Mouse (Mus musculus) NIH3T3 (cell line): Measurements from ENCODE around the gene Sinhcaf.
A peak's percentile ranks its signal among the peaks of the same experiment; 100 is the strongest.
"Not testable (repeated sequence)": the region's sequence is repeated elsewhere in the genome, so short reads cannot be mapped to it uniquely, and the experiment has no call there.

ENCODE experiments used
- DNase-seq: peaks from one replicate; pipeline ENCODE4 v3.0.0-alpha.2; 2012; ENCODE audit warnings: low read depth

Gene Sinhcaf

DNA sequence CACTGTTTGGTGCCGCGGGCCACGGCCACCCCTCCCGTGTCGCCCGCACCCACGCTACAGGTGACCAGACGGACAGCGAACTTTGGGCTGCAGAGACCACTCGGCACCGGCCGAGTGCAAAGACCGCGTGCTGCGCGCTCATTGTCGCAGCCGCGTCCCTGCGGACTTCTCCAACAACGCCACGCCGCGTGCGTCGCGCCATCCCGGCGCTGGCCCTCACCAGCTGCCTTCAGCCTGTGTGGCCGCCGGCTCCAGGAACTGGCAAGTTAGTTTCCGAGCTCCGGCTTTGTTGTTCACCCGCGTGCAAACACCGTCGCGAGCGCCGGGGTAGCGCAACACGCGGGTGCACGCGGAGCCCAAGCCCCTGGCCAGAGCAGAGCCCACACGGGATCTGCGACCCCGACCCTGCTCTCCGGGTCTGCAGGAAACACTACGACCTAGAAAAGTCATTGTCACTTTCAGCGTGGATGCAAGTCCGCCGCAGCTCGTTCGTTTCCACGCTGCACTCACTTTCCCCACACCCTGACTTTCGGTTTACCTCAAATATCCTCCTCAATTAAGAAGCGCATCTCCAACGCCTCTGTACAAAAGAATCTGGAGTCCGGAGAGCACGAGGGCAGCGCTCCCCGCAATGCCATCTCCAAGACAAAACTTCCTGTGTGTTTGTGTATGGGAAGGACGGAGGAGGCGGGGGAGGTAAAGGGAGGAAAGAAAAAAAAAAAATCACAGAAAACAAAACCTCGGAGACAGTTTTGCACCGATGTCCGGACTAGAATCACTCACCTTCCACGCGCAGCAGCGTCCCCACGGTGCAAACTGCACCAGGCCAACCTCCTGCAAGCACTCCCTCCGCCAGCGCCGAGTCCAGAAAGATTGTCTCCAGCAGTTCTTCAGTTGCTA, 508 bp downstream of the Sinhcaf start:
- DNase-seq = peak; percentile 64

- peak; percentile 77 for DNase-seq
Observed at GRCm38 (mm10) chr6:148944767-148945508, 1.3 kb downstream of the Sinhcaf start.

DNA sequence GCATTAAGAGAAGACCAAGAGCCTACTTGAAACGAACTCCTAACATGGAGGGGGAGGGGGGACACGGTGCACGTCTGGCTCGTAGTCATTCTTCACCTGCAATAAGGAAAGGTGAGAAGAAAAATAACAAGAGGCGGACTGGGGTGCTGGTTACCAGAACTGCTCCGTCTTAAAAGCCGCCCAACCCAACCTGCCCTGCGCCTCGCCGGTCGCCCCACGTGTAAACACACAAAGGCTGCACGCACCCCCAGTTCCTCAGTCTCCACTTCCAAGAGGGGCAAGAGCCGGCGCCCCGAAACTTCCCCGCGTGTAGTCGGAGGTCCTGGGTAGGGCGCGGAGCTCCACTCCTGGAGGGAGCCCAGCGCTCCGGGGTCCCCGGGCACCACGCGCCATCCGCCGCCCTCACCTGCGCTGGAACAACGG, 1.9 kb downstream of the Sinhcaf start:
- DNase-seq = no peak

GRCm38 (mm10) chr6:148943695-148944094, 2.6 kb downstream of the Sinhcaf start:
- DNase-seq = peak; percentile 29

- DNase-seq = no peak
Observed at GRCm38 (mm10) chr6:148942406-148942805, 3.9 kb downstream of the Sinhcaf start.

DNA sequence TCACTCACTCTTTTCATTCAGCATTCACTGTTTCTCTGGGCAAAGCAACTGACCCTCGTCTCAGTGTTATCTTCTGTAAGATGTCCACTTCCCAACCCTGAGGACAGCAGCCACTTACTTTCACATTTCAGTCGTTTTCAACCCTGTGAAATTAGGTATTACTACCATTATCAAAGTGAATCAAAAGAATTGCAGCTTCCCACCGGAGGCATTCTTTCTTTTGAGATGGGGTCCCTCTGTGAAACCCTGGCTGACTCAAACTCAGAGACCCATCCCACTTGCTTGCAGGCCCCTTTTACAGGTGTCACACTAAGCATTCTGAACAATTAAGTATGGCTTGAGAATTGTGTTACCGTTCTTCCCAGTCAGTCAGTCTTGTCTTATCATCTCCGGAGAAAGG, 4.4 kb downstream of the Sinhcaf start:
- DNase-seq = no peak

DNA sequence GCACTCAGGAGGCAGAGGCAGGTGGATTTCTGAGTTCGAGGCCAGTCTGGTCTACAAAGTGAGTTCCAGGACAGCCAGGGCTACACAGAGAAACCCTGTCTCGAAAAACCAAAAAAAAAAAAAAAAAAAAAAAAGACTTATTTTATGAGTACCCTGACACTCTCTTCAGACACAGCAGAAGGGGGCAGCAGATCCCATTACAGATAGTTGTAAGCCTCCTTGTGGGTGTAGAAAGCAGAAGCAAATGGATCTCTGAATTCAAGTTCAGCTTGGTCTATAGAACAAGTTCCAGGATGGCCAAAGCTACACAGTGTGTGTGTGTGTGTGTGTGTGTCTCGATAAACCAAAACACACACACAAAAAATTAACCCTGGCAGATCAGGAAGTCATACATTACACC, 5.9 kb downstream of the Sinhcaf start:
- DNase-seq = peak; percentile 71

- no peak for DNase-seq
Observed at GRCm38 (mm10) chr6:148937693-148938092, 8.6 kb downstream of the Sinhcaf start.

GRCm38 (mm10) chr6:148934961-148935590, 11.2 kb downstream of the Sinhcaf start:
- DNase-seq = no peak

DNA sequence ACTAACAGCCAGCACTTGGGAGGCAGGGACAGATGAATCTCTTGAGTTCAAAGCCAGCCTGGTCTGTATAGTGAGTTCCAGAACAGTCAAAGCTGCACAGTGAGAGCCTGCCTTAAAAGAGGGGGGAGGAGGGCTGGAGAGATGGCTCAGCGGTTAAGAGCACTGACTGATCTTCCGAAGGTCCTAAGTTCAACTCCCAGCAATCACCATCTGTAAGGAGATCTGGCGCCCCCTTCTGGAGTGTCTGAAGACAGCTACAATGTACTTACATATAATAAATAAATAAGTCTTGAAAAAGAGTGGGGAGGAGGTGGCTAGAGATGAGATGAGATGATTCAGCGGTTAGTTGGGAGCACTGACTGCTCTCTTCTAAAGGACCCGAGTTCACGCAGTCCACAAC, 15.0 kb downstream of the Sinhcaf start:
- peak; percentile 43 for DNase-seq

DNA sequence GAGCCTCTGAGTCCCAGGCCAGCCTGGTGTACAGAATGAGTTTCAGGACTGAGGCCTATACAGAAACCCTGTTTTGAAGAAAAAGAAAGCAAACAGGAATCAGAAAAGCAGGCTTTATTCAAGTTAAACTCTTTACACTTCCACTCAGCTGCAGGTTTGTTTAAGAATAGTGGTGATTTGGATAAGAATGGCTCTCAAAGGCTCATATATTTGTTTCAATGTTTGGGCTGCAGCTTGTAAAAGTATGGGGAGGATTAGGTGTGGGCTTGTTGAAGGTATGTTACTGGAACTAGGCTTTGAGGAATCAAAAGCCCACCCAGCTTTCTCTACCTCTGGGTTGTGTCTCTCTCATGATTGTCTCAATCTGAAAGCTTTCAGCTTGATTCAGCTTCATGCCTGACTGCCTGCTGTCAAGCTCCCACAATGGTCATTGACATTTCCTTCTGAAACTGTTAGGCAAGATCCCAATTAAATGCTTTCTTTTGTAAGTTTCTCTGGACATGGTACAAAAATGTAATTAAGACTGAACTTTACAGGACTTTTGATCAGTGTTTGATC, 27.3 kb downstream of the Sinhcaf start:
- DNase-seq = no peak

DNA sequence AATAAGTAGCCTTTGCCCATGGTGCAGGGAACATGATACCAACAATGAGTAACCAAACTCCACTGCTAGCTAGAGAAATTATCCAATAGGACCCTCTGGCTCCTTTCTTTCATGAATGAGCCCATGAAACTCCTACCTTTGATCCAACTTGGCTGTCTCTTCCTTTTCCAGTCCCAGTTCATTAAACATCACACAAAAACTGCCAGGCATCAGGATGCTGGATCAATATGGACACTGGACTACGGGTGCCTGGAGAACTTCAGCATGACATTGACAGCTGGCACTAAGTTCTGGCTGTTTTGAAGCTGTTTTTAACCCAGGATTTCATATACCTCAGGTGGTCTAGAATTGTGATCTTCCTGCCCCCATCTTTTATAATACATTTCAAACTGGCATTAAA, 28.6 kb downstream of the Sinhcaf start:
- DNase-seq = no peak

- DNase-seq = peak; percentile 66
Observed at GRCm38 (mm10) chr6:148916817-148917216, 29.4 kb downstream of the Sinhcaf start.

DNA sequence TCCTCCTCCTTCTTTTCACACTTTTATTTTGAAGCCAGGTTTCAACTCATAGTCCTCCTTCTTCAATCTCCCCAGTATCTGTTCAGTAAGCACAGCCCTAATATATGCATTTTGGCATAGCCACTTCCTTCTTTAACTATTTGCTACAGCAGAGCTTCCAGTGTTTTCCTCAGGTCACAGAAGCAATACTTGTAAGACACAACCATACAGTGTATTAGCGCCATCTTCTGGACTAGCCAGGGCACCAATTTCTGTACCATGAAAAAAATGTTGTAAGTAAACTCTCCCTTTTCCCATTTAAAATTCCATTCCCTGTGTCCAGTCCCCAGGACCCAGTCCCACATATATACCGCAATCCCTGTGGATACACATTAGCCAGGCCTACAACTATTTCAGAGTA, 32.3 kb downstream of the Sinhcaf start:
- DNase-seq = peak; percentile 90

DNA sequence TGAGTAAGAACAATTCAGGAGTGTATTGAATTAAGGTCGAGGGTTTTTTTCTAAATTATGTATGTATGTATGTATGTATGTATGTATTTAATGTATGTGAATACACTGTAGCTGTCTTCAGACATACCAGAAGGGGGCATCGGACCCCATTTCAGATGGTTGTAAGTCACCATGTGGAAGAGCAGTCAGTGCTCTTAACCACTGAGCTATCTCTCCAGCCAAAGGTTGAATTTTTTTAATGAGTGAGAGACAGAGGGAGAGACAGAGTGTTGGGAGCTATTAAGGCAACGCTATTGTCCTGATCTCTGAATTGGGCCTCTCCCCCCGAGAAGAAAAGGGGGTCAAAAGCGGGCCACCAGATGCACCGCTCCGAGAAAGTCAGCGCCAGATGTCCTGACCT, 34.4 kb downstream of the Sinhcaf start:
- DNase-seq = not testable (repeated sequence)

- no peak for DNase-seq
Observed at GRCm38 (mm10) chr6:148906958-148907357, 39.3 kb downstream of the Sinhcaf start.

DNA sequence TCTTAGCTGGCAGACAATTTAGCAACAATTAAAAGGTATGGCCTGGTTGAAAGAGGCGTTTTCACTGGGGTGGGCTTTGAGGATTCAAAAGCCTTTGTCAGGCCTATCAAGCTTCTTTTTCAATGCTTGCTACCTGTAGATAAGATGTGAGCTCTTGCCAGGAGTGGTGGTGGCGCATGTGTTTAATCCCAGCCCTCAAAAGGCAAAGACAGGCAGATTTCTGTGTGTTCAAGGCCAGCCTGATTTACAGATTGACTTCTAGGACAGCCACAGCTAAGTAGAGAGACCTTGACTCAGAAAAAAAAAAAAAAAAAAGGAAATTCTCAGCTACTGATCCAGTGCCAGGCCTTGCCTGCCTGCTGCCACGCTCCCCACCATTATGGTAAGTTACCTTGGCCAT, 43.5 kb downstream of the Sinhcaf start:
- DNase-seq = no peak

GRCm38 (mm10) chr6:148896507-148896851, 49.8 kb downstream of the Sinhcaf start:
- no peak for DNase-seq

DNA sequence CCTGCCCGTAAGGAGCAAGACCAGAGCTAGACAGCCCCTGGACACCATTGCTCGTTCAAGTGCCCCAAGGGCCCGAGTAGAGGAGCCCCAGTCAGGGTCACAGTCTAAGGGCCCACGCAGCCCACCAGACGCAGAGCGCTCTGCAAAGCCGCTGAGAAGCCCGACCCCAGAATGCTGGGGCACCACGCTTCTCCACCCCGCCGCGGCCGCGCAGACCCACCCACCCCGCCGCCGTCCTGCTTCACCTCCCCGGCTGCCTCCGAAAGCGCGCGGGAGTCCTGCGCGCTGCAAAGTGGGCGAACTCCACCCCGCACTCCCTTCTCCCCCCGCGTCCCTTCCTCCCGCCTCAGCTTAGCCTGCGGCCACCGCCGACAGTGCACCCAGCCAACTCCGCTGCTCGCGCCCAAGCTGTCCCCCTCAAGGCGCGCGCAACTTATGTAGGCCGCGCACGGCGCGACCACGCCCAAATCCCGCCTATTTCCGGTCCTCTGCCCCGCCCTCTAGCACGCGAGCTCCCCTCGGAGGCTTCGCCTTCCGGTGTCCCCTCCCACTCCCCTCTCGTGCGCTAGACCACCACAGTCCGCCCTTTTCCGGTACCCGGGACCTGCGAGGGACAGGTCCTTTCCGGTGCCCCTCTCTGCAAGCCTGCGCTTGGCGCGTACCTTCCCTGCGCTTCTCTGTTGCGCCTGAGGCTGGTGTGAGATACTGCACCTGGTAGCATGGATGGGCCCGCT, 50.3 kb downstream of the Sinhcaf start, which contains the start of gene Caprin2:
Gene Caprin2, minus strand, starts transcription at position 465 of the 734 bp plus-strand sequence.
- peak; percentile 94 for DNase-seq

DNA sequence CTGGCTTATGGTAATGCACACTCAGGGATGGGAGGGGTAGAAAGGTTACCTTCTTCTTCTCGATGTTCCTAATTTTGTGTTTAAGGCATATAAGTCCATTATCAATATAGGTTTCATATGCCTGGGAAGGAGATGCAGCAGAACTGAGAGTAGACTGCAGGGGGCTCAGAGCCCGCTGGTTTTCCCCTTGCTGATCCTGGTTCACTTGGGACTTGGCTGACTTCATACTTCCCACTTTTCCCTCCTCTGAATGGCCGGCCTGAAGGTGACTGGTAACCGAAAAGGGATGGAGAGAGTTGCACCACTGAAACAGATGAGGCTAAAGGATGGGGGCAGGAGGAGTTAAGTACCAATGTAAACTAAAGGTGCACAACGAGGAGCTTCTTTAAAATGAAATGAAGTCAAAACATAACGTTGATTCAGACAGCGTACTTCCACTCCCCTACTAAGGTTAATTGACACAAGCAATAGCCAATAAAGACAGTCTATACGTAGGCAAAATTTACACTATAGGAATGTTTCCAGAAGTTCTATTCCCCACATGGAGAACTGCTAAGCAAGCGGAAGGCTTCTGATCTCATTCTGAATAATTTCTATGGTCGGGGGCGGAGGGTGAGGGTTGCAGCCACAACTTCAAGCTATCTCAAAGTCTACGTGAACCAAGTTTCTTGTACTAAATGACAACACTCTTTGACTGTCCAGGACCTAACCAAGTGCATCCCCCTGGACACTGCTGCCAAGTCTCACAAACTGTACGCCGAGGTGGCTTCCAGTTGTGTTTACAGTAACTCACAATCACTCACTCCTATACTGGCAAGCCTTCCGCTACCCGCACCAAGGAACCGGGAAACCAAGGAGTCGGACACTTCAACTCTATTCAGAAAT, 51.1 kb downstream of the Sinhcaf start:
- peak; percentile 55 for DNase-seq

DNA sequence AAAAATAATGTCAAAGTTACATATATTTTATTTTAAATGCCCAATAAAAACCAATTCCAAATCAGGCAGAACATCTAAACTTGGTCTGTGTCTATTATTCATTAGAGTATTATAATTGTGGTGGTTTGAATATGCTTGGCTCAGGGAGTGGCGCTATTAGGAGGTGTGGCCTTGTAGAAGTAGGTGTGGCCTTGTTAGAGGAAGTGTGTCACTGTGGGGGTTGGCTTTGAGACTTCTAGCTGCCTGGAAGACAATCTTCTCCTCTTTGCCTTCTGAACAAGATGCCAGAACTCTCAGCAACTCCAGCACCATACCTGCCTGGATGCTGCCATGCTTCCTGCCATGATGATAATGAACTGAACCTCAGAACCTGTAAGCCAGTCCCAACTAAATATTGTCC, 72.4 kb downstream of the Sinhcaf start:
- no peak for DNase-seq
